Mouse (Mus musculus) limb, embryonic 12.5 days (tissue): Measurements from ENCODE around the gene Nppb. TPM values are rescaled to one million over a fixed set of nuclear protein-coding genes. Genes with fewer than 3 reads are reported as not detected.

Experiments
- ATAC-seq: fragments of 200-750 bp; cut with Nextera tagmentation; 2 replicates; pipeline ENCODE4 v1.8.0; 2017; ENCODE audit warnings: low read depth, moderate TSS enrichment; ENCODE audit not compliant: insufficient number of reproducible peaks, insufficient read depth, low FRiP score, low TSS enrichment
- H3K27ac ChIP-seq: fragments of 300-500 bp; sonication (generic); 2 replicates; pipeline ENCODE4 v1.5.1; 2016; ENCODE audit warnings: mild to moderate bottlenecking, moderate library complexity
- H3K27me3 ChIP-seq: fragments of 300-500 bp; sonication (generic); 2 replicates; pipeline ENCODE4 v1.6.1; 2016; ENCODE audit warnings: mild to moderate bottlenecking, moderate library complexity
- H3K36me3 ChIP-seq: fragments of 300-500 bp; sonication (generic); 2 replicates; pipeline ENCODE4 v1.6.1; 2016; ENCODE audit warnings: mild to moderate bottlenecking, moderate library complexity
- H3K4me1 ChIP-seq: fragments of 300-500 bp; sonication (generic); replicated peaks from 2 replicates; pipeline ENCODE4 v1.6.1; 2016
- H3K4me2 ChIP-seq: fragments of 300-500 bp; sonication (generic); 2 replicates; pipeline ENCODE4 v1.6.1; 2016; ENCODE audit warnings: mild to moderate bottlenecking, moderate library complexity
- H3K4me3 ChIP-seq: fragments of 300-500 bp; sonication (generic); replicated peaks from 2 replicates; pipeline ENCODE4 v1.5.1; 2016; ENCODE audit warnings: mild to moderate bottlenecking
- H3K9ac ChIP-seq: fragments of 300-500 bp; sonication (generic); replicated peaks from 2 replicates; pipeline ENCODE4 v1.6.1; 2016; ENCODE audit warnings: mild to moderate bottlenecking, moderate library complexity
- H3K9me3 ChIP-seq: fragments of 300-500 bp; sonication (generic); 2 replicates; pipeline ENCODE4 v1.6.1; 2016; ENCODE audit warnings: mild to moderate bottlenecking, moderate library complexity
- WGBS: fragments of 180-500 bp; shearing (Covaris S2); methylation state at CpG from one replicate; pipeline ENCODE4 v1.1.7; 2016; 5-methylcytosine and 5-hydroxymethylcytosine counted together
- polyA plus RNA-seq: library from polyadenylated mRNA; unstranded; fragments of >200 nt; fragmentation: Nextera tagmentation; extraction: Ambion mirVana; gene quantifications from 2 replicates; pipeline ENCODE4 v1.2.1, GENCODE M21; 2016

The Nppb gene
- polyA plus RNA-seq, 1 experiment from 2014 or later: not detected

DNA sequence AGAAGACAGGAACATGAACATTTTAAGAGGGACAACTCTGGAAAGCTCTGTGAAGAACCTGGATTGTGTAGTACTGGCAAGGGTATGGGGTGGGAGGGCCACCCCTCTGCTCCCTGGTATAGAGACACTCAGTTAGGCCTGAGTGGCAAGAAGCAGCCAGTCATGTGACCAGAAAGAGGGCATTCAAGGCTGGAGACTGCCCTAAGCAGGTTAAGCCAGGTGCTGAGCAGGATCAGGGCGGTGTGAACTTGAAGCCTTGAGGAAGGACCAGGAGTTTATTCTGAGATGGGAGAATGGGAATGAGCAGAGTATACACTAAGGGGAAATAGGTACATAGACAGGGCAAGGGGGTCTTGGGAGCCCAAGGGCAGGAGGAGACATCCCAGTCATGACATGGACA lies 42.6 kb upstream of the Nppb start:
- peaks cover 51% of the 10 kb centered on the region for H3K36me3 ChIP-seq
- ATAC-seq: no peak
- H3K9me3 ChIP-seq: no peaks in the 10 kb centered on the region
- no peak overlapping the region for H3K27ac ChIP-seq
- peak overlapping the region; percentile 4; the same call in 1 of the 2 replicates for H3K4me2 ChIP-seq
- peaks cover 37% of the 10 kb centered on the region for H3K4me1 ChIP-seq
- H3K4me3 ChIP-seq: no peak overlapping the region
- WGBS: 90% methylated on average over 1 of the region's 1 CpGs
- no peaks in the 10 kb centered on the region for H3K27me3 ChIP-seq
- no peak overlapping the region for H3K9ac ChIP-seq

DNA sequence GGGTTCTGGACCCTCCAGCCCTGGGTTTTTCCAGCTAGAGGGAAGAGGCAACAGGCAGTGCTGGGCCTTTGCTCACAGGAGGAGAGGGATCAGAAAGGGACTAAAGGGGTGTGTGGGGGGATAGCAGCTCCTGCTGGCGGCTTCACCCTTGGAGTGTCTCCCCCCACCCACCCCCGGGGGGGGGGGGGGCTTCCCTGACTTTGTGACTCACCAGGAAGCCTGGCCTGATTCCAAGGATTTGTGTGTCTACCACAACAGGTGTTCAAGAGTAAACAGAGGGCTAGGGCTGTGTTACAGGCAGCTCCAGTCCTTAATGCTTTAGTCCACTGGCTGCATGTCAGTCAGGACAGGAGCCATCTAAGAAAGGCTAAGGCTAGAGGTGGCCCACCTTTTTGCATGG lies 38.1 kb upstream of the Nppb start:
- Histone ChIP-seq H3K9ac (no peak overlapping the region), H3K4me2 (no peak overlapping the region), H3K27me3 (no peaks in the 10 kb centered on the region), H3K4me1 (peaks cover 9% of the 10 kb centered on the region), H3K36me3 (peaks cover 60% of the 10 kb centered on the region), H3K4me3 (no peak overlapping the region), H3K9me3 (no peaks in the 10 kb centered on the region), H3K27ac (no peak overlapping the region)
- no peak for ATAC-seq
- 46% methylated on average over 2 of the region's 2 CpGs for WGBS

DNA sequence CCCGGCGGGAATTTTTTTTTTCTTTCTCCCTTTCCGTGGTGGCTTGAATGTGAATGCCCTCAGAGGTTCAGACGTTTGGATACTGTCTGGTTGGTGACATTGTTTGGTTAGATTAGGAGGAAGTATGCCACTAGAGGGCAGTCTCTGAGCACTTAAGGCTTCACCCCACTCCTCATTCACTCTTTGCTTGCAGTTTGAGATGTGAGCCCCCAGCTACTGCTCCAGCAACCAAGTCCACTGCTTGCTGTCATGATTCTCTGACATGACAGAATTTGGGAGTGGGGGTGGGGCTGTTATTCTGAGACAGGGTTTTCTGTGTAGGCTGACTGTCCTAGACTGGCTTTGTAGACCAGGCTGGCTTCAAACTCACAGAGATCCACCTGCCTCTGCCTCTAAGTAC lies 32.0 kb upstream of the Nppb start:
- no peak overlapping the region for H3K4me3 ChIP-seq
- H3K36me3 ChIP-seq: peaks cover 4% of the 10 kb centered on the region; the same call in 1 of the 2 replicates
- no peaks in the 10 kb centered on the region for H3K4me1 ChIP-seq
- no peaks in the 10 kb centered on the region for H3K9me3 ChIP-seq
- ATAC-seq: no peak
- H3K9ac ChIP-seq: no peak overlapping the region
- 6% methylated on average over 4 of the region's 4 CpGs for WGBS
- H3K27ac ChIP-seq: no peak overlapping the region
- H3K4me2 ChIP-seq: no peak overlapping the region
- no peaks in the 10 kb centered on the region for H3K27me3 ChIP-seq

GRCm38 (mm10) chr4:147957141-147957540 lies 28.4 kb upstream of the Nppb start:
- Histone ChIP-seq H3K9me3 (no peaks in the 10 kb centered on the region), H3K4me2 (no peak overlapping the region), H3K27me3 (no peaks in the 10 kb centered on the region), H3K4me1 (no peaks in the 10 kb centered on the region), H3K27ac (no peak overlapping the region), H3K9ac (no peak overlapping the region), H3K4me3 (no peak overlapping the region), H3K36me3 (no peaks in the 10 kb centered on the region)
- ATAC-seq: no peak
- WGBS: 43% methylated on average over 11 of the region's 11 CpGs

- no peak overlapping the region for H3K9ac ChIP-seq
- ATAC-seq: 0 out of 2 replicates have a peak, but pooled peaks have one; percentile 11
- H3K9me3 ChIP-seq: no peaks in the 10 kb centered on the region
- H3K27ac ChIP-seq: no peak overlapping the region
- no peaks in the 10 kb centered on the region for H3K4me1 ChIP-seq
- H3K27me3 ChIP-seq: no peaks in the 10 kb centered on the region
- WGBS: 38% methylated on average over 6 of the region's 6 CpGs
- no peak overlapping the region for H3K4me2 ChIP-seq
- no peaks in the 10 kb centered on the region for H3K36me3 ChIP-seq
- H3K4me3 ChIP-seq: no peak overlapping the region
Measured at GRCm38 (mm10) chr4:147959881-147960831, 25.4 kb upstream of the Nppb start.

DNA sequence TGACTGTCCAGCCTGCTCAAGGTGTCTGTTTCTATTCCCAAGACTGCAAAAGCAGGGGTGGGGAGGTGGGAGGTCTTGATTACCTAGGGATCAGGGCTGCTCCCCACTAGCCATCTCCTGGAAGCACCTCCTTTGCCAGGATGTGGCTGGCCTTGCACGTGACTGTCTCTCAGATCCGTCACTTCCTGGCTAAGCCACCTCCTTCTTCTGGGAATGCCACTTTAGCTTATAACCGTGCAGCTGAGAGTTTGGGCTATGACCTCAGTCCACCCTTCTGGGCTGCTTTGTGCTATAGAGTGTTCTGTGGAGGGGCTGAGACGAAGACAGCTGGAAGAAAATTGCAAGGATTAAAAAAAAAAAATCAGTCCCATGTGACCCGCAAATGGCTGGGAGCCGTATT lies 22.8 kb upstream of the Nppb start:
- H3K4me2 ChIP-seq: no peak overlapping the region
- H3K9me3 ChIP-seq: no peaks in the 10 kb centered on the region
- ATAC-seq: no peak
- H3K9ac ChIP-seq: no peak overlapping the region
- H3K27ac ChIP-seq: no peak overlapping the region
- H3K36me3 ChIP-seq: no peaks in the 10 kb centered on the region
- no peaks in the 10 kb centered on the region for H3K4me1 ChIP-seq
- H3K4me3 ChIP-seq: no peak overlapping the region
- WGBS: 56% methylated on average over 6 of the region's 6 CpGs
- H3K27me3 ChIP-seq: no peaks in the 10 kb centered on the region

DNA sequence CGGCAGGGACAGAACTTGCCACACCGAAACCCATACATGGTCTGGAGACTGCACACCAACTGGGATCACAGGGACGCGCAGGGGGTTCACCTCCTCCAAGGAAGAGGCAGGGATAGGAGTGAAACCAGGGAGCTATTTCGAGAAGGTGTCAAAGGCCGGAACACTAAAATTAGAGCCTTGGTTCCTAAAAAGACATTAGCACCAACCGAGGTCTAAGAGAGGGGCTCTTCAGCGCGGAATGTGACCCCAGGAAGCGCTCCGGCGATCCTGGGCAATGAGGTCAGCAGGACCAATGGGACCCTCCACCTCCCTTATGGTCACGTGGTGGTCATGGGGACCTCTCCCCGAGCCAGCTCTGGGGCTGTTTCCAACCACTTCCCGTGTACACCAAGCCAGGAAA lies 22.0 kb upstream of the Nppb start:
- H3K4me3 ChIP-seq: no peak overlapping the region
- no peaks in the 10 kb centered on the region for H3K27me3 ChIP-seq
- WGBS: 83% methylated on average over 15 of the region's 15 CpGs
- no peaks in the 10 kb centered on the region for H3K9me3 ChIP-seq
- no peak for ATAC-seq
- H3K4me1 ChIP-seq: no peaks in the 10 kb centered on the region
- H3K36me3 ChIP-seq: no peaks in the 10 kb centered on the region
- no peak overlapping the region for H3K4me2 ChIP-seq
- H3K9ac ChIP-seq: no peak overlapping the region
- no peak overlapping the region for H3K27ac ChIP-seq

DNA sequence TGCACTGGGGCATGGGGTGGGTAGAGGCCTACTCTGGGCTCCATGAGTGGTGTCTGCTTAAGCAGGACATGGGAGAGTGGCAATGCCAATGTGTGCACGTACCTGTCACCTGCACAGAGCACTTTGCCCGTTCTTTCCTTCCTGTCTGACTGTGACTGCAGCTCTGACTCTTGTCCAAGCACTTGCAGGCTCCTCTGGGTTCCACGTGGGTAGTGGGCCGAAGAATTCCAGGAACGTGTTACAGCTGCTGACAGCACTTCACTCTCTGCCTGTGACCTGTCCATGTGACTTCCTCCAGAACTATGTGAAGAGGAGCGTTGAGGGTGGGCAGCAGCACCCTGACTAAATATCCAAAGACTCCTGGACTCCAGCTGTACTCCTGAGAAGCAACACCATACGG lies 19.9 kb upstream of the Nppb start:
- 71% methylated on average over 7 of the region's 7 CpGs for WGBS
- Histone ChIP-seq H3K4me1 (no peaks in the 10 kb centered on the region), H3K9ac (no peak overlapping the region), H3K4me2 (no peak overlapping the region), H3K36me3 (no peaks in the 10 kb centered on the region), H3K27ac (no peak overlapping the region), H3K9me3 (no peaks in the 10 kb centered on the region), H3K4me3 (no peak overlapping the region), H3K27me3 (no peaks in the 10 kb centered on the region)
- no peak for ATAC-seq

GRCm38 (mm10) chr4:147968816-147969215 lies 16.8 kb upstream of the Nppb start:
- H3K27ac ChIP-seq: no peak overlapping the region
- H3K27me3 ChIP-seq: no peaks in the 10 kb centered on the region
- WGBS: 65% methylated on average over 2 of the region's 2 CpGs
- no peak for ATAC-seq
- no peak overlapping the region for H3K9ac ChIP-seq
- no peaks in the 10 kb centered on the region for H3K4me1 ChIP-seq
- H3K4me2 ChIP-seq: no peak overlapping the region
- no peak overlapping the region for H3K4me3 ChIP-seq
- H3K36me3 ChIP-seq: no peaks in the 10 kb centered on the region
- H3K9me3 ChIP-seq: no peaks in the 10 kb centered on the region

DNA sequence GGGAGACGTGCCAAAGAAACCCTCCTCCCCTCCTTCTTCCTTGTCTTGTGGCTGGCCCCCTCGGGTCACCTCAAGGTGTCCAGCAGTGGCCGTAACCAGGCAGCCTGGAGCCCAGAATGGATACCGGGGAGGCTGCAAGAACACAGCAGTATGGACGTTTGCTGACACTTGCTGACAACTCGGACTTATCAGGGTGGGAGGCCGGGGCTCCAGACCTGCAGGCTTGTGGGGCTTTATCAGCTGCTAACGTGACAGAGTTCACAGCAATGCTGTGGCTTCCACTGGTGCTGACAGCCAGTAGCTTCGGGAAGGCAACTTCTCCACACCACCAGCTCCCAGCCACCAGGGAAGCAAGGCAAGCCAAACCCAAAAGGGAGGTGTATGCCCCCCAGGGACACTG lies 16.3 kb upstream of the Nppb start:
- 58% methylated on average over 9 of the region's 9 CpGs for whole genome bisulfite sequencing
- H3K9ac ChIP-seq: no peak overlapping the region
- H3K27me3 ChIP-seq: no peaks in the 10 kb centered on the region
- no peak for ATAC-seq
- no peak overlapping the region for H3K4me2 ChIP-seq
- H3K4me1 ChIP-seq: no peaks in the 10 kb centered on the region
- H3K4me3 ChIP-seq: no peak overlapping the region
- no peaks in the 10 kb centered on the region for H3K36me3 ChIP-seq
- no peaks in the 10 kb centered on the region for H3K9me3 ChIP-seq
- no peak overlapping the region for H3K27ac ChIP-seq

- H3K27ac ChIP-seq: no peak overlapping the region
- H3K4me3 ChIP-seq: no peak overlapping the region
- H3K36me3 ChIP-seq: no peaks in the 10 kb centered on the region
- no peak overlapping the region for H3K9ac ChIP-seq
- 80% methylated on average over 3 of the region's 3 CpGs for WGBS
- ATAC-seq: no peak
- H3K27me3 ChIP-seq: no peaks in the 10 kb centered on the region
- H3K4me2 ChIP-seq: no peak overlapping the region
- H3K9me3 ChIP-seq: 0 out of 2 replicates have a peak, but pooled peaks cover 8% of the 10 kb centered on the region
- H3K4me1 ChIP-seq: no peaks in the 10 kb centered on the region
Measured at GRCm38 (mm10) chr4:147976237-147976636, 9.4 kb upstream of the Nppb start.

GRCm38 (mm10) chr4:147977726-147978125 lies 7.9 kb upstream of the Nppb start:
- no peak overlapping the region for H3K27ac ChIP-seq
- 82% methylated on average over 4 of the region's 4 CpGs for WGBS
- no peak overlapping the region for H3K4me2 ChIP-seq
- no peaks in the 10 kb centered on the region for H3K36me3 ChIP-seq
- ATAC-seq: no peak
- H3K9ac ChIP-seq: no peak overlapping the region
- no peaks in the 10 kb centered on the region for H3K4me1 ChIP-seq
- H3K4me3 ChIP-seq: no peak overlapping the region
- 0 out of 2 replicates have a peak, but pooled peaks cover 8% of the 10 kb centered on the region for H3K9me3 ChIP-seq
- H3K27me3 ChIP-seq: no peaks in the 10 kb centered on the region
